Mouse (Mus musculus) kidney, postnatal 0 days (tissue): ENCODE data around the gene Mtmr12. TPM values are rescaled to one million over a fixed set of nuclear protein-coding genes. Genes with fewer than 3 reads are reported as not detected.
"Not testable (repeated sequence)": the region's sequence is repeated elsewhere in the genome, so short reads cannot be mapped to it uniquely, and the experiment has no call there.

Source experiments
- ATAC-seq: fragments of 200-750 bp; cut with Nextera tagmentation; replicated peaks from 2 replicates; pipeline ENCODE4 v1.8.0; 2017; ENCODE audit warnings: low read depth, moderate number of reproducible peaks, moderate TSS enrichment, moderate library complexity; ENCODE audit not compliant: low FRiP score
- DNase-seq: peaks from one replicate; pipeline ENCODE4 v3.0.0-alpha.2; 2016; ENCODE audit warnings: low spot score
- H3K27ac ChIP-seq: fragments of 300-500 bp; sonication (generic); 2 replicates; pipeline ENCODE4 v1.5.1; 2014; ENCODE audit warnings: mild to moderate bottlenecking
- H3K27me3 ChIP-seq: fragments of 300-500 bp; sonication (generic); 2 replicates; pipeline ENCODE4 v1.6.1; 2014; ENCODE audit warnings: low read length, mixed read lengths; ENCODE audit not compliant: insufficient read depth
- H3K36me3 ChIP-seq: fragments of 300-500 bp; sonication (generic); 2 replicates; pipeline ENCODE4 v1.6.1; 2014; ENCODE audit warnings: low read length, mixed read lengths; ENCODE audit not compliant: insufficient read depth
- H3K4me1 ChIP-seq: fragments of 300-500 bp; sonication (generic); replicated peaks from 2 replicates; pipeline ENCODE4 v1.6.1; 2014; ENCODE audit warnings: antibody characterized with exemption, low read length, mixed read lengths; ENCODE audit not compliant: insufficient read depth
- H3K4me2 ChIP-seq: fragments of 300-500 bp; sonication (generic); 2 replicates; pipeline ENCODE4 v1.6.1; 2014; ENCODE audit warnings: mild to moderate bottlenecking, low read length, moderate library complexity, mixed read lengths
- H3K4me3 ChIP-seq: fragments of 300-500 bp; sonication (generic); replicated peaks from 2 replicates; pipeline ENCODE4 v1.5.1; 2014; ENCODE audit warnings: low read depth, low read length
- H3K9ac ChIP-seq: fragments of 300-500 bp; sonication (generic); 2 replicates; pipeline ENCODE4 v1.6.1; 2014; ENCODE audit warnings: low read depth, low read length
- H3K9me3 ChIP-seq: fragments of 300-500 bp; sonication (generic); replicated peaks from 2 replicates; pipeline ENCODE4 v1.6.1; 2016; ENCODE audit warnings: low read length, inconsistent platforms, mixed read lengths
- CTCF ChIP-seq: IDR thresholded peaks from 2 replicates; pipeline ENCODE4 v1.5.1; 2016; ENCODE audit warnings: antibody characterized with exemption, low read depth, mild to moderate bottlenecking, moderate library complexity
- WGBS: fragments of 180-500 bp; shearing (Covaris S2); extraction: QIAGEN DNeasy Blood & Tissue Kit; methylation state at CpG from one replicate; pipeline ENCODE4 v1.1.7; 2014; 5-methylcytosine and 5-hydroxymethylcytosine counted together
- polyA plus RNA-seq: library from polyadenylated mRNA; unstranded; fragments of >200 nt; fragmentation: Nextera tagmentation; extraction: Ambion mirVana; gene quantifications from 2 replicates; pipeline ENCODE4 v1.2.1, GENCODE M21; 2015

Gene Mtmr12
- polyA plus RNA-seq, 1 experiment from 2014 or later = 12.5 TPM

DNA sequence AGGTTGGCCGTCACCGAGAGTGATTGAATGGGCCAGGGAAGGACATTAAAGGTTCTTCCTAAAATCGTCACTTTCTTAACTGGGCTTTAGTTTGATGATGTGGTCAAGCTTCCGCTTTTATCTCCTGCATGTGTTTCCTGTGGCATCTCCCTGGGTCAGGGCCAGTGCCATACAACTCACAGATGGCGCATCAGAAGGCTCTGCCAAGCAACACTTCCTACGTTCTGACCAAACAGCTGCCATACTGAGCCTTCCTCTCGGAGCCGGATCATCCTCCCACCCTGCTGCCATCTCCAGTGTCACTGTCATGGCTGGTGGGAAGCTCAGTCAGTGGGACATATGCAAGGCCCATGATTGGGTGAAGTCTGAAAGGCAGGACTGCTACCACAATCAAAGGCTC lies 6.7 kb downstream of the Mtmr12 start:
- DNase-seq (no peak), ATAC-seq (no peak)
- 67% methylated on average over 8 of the region's 8 CpGs for WGBS
- no peak overlapping the region for H3K9ac ChIP-seq
- no peak for TF ChIP-seq CTCF
- no peak overlapping the region for H3K4me2 ChIP-seq
- no peak overlapping the region for H3K4me3 ChIP-seq
- H3K4me1 ChIP-seq = peaks cover 7% of the 10 kb centered on the region
- no peaks in the 10 kb centered on the region for H3K9me3 ChIP-seq
- H3K27me3 ChIP-seq = no peaks in the 10 kb centered on the region
- no peaks in the 10 kb centered on the region for H3K36me3 ChIP-seq
- no peak overlapping the region for H3K27ac ChIP-seq

DNA sequence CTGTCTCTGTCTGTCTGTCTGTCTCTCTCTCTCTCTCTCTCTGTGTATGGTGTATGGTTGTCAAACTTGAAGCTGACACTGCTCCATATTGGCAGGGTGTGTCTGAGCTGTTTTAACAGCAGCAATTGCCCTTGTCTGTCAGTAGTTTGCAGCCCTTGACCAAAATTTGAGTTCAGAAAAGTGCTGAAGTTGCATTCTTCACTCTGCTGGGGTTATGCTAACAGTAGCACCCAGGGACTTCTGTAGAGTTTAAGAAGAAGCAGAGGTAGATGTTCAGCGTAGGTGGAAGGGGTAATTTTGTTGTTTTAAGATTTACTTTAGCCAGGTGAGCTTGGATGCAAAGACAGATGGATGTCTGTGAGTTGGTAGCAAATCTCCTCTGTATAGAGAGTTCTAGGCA lies 7.4 kb downstream of the Mtmr12 start:
- WGBS = 73% methylated on average over 1 of the region's 1 CpGs
- DNase-seq (no peak), ATAC-seq (no peak)

DNA sequence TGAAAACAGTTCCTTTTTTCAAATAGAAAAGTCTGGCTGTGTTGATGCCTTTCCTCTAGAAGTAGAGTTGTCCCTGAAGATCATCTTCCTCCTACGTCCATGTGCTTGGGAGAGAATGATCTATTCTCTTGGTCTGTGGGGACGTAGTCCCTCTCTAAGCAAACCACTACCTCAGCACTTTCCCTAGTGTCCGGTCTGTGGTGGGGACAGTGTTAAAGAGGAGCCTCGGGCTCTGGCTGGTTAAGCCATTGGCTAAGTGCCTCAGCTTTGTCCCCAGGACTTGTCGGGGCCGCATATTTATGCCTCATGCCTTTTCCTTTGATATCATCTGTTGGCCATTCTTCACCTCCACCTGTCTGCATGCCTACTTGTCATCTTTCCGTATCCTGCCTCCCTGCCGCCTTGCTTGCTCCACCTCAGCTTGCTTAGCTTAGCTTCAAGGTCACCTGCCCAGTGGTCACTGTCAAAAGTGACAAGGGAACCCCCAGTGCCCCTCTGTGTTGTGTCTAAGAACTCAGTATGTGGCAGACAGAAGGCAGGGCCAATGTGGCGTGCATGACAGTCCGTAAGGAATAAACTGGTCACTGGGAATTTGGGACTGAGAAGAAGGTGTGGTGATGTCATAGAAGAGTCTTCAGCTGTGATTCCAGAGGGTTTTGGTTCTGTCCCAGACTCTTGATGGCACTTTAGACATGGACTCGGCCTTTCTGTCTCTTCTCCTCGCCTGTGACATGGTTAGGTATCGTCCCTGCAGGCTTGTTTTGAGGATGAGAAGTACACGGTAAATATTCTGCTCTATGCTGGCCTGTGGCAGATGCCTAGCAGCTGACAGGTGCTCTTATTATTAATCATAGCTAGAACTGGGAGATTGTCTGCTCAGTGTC lies 9.9 kb downstream of the Mtmr12 start:
- Histone ChIP-seq H3K9ac (no peak overlapping the region), H3K4me3 (no peak overlapping the region), H3K27me3 (no peaks in the 10 kb centered on the region), H3K9me3 (no peaks in the 10 kb centered on the region), H3K4me1 (no peaks in the 10 kb centered on the region; the same call in 1 of the 2 replicates), H3K36me3 (no peaks in the 10 kb centered on the region), H3K27ac (no peak overlapping the region), H3K4me2 (no peak overlapping the region)
- no peak for DNase-seq
- 82% methylated on average over 14 of the region's 14 CpGs for WGBS
- no peak for TF ChIP-seq CTCF
- ATAC-seq = no peak

More for the DNA sequence above, 7.4 kb downstream of the Mtmr12 start:
- H3K9me3 ChIP-seq = no peaks in the 10 kb centered on the region
- H3K4me1 ChIP-seq = no peaks in the 10 kb centered on the region; the same call in 1 of the 2 replicates
- no peak overlapping the region for H3K4me3 ChIP-seq
- no peak overlapping the region for H3K4me2 ChIP-seq
- H3K27ac ChIP-seq = no peak overlapping the region
- H3K27me3 ChIP-seq = no peaks in the 10 kb centered on the region
- no peak overlapping the region for H3K9ac ChIP-seq
- H3K36me3 ChIP-seq = no peaks in the 10 kb centered on the region
- TF ChIP-seq CTCF = no peak

GRCm38 (mm10) chr15:12215415-12215718 lies 10.5 kb downstream of the Mtmr12 start:
- TF ChIP-seq CTCF = no peak

DNA sequence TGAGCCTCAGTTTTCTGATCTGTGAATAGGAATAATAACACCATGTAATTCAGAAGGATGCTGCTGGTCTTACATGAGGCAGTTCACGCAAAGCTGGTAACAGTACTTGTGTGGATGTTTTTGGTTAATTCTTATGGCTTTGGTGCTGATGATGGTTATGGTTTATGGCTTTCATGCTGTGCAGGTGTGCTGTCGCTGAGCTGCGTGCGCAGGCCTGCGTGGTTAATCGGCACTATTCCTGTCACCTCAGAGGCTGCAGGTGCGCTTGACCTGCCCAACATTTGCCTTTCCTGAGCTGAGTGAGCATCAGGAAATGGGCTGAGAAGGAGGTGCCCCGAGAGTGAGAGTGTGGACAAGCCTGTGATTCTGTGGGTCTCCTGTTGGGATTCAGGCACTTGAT lies 11.3 kb downstream of the Mtmr12 start:
- DNase-seq (no peak), ATAC-seq (no peak)
- Histone ChIP-seq H3K36me3 (no peaks in the 10 kb centered on the region), H3K4me2 (no peak overlapping the region), H3K4me1 (no peaks in the 10 kb centered on the region; the same call in 1 of the 2 replicates), H3K4me3 (no peak overlapping the region), H3K9me3 (no peaks in the 10 kb centered on the region), H3K27me3 (no peaks in the 10 kb centered on the region), H3K9ac (no peak overlapping the region), H3K27ac (no peak overlapping the region)
- 92% methylated on average over 8 of the region's 8 CpGs for WGBS
- TF ChIP-seq CTCF = no peak

More at GRCm38 (mm10) chr15:12215415-12215718, 10.5 kb downstream of the Mtmr12 start:
- Histone ChIP-seq H3K4me2 (no peak overlapping the region), H3K4me1 (no peaks in the 10 kb centered on the region; the same call in 1 of the 2 replicates), H3K9me3 (no peaks in the 10 kb centered on the region), H3K4me3 (no peak overlapping the region), H3K27ac (no peak overlapping the region), H3K36me3 (no peaks in the 10 kb centered on the region), H3K9ac (no peak overlapping the region), H3K27me3 (no peaks in the 10 kb centered on the region)
- DNase-seq = no peak
- WGBS = 89% methylated on average over 5 of the region's 5 CpGs
- ATAC-seq = no peak

GRCm38 (mm10) chr15:12216798-12217197 lies 12.0 kb downstream of the Mtmr12 start:
- H3K4me1 ChIP-seq = no peaks in the 10 kb centered on the region; the same call in 1 of the 2 replicates
- no peak for TF ChIP-seq CTCF
- H3K36me3 ChIP-seq = no peaks in the 10 kb centered on the region
- H3K27ac ChIP-seq = no peak overlapping the region
- no peaks in the 10 kb centered on the region for H3K27me3 ChIP-seq
- DNase-seq = no peak
- H3K9me3 ChIP-seq = no peaks in the 10 kb centered on the region
- no peak overlapping the region for H3K4me3 ChIP-seq
- ATAC-seq = no peak
- WGBS = 59% methylated on average over 13 of the region's 13 CpGs
- H3K4me2 ChIP-seq = no peak overlapping the region
- no peak overlapping the region for H3K9ac ChIP-seq

- not testable (repeated sequence) for H3K27me3 ChIP-seq, H3K4me3 ChIP-seq, H3K4me2 ChIP-seq, H3K9me3 ChIP-seq, H3K4me1 ChIP-seq, DNase-seq, ATAC-seq, H3K9ac ChIP-seq, H3K36me3 ChIP-seq, H3K27ac ChIP-seq
- 82% methylated on average over 3 of the region's 3 CpGs for WGBS
These were observed 12.5 kb downstream of the Mtmr12 start for GRCm38 (mm10) chr15:12217332-12217731.
